Mouse (Mus musculus): ENCODE data around the gene Rpusd1.

DNA sequence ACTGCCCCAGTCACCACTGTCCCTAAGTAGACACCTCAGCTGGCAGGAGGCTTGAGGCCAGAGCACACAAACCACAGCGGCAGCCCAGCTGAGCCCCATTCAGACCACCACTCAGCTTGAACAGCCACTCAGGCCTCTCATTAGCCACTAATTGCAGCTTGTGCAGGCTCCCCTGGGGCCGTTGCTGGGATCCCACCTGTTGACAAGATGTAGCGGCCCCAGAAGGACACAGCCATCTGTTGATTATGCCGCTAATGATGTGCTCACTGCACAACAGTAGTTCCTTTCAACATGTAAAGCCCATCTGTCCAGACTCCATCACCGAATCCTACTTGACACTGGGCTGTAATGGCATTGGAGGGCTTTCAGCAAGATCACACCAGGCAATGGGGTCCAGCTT lies 38.4 kb downstream of the Rpusd1 start:
- TF ChIP-seq ZC3H11A (IDR thresholded peaks at IDR 0.05; ENCODE audit: low read depth, low read length) (no peak), ZKSCAN1 (IDR thresholded peaks at IDR 0.05; ENCODE audit: low read depth, low read length) (no peak), CTCF (IDR thresholded peaks at IDR 0.05 in 2 of 3, conservative IDR thresholded peaks at IDR 0.05 in 1 of 3; ENCODE audit: control insufficient read depth in 1 of 3, insufficient read depth in 1 of 3, low read depth in 2 of 3, low read length in 3 of 3, poor library complexity in 1 of 3, severe bottlenecking in 1 of 3) (no peak), RAD21 (IDR thresholded peaks at IDR 0.05; ENCODE audit: low read depth, low read length) (no peak), GABPA (IDR thresholded peaks at IDR 0.05; ENCODE audit: low read depth, low read length) (no peak), CHD1 (IDR thresholded peaks at IDR 0.05; ENCODE audit: low read depth, low read length) (no peak), ZMIZ1 (IDR thresholded peaks at IDR 0.05; ENCODE audit: low read depth, low read length) (no peak), KAT2A (conservative IDR thresholded peaks at IDR 0.05; ENCODE audit: low read depth, low read length) (no peak)

Measured in MEL (cell line).